Mouse (Mus musculus): Measurements from ENCODE around the gene Nrsn2.

GRCm38 (mm10) chr2:152384191-152384590 is 7.8 kb upstream of the Nrsn2 start:
- TF ChIP-seq CTCF (IDR thresholded peaks at IDR 0.05; ENCODE audit: insufficient read depth, low read depth, low read length), result no peak
- TF ChIP-seq POLR2A (IDR thresholded peaks at IDR 0.05; ENCODE audit: insufficient read depth, low read depth, low read length), result no peak

All from olfactory bulb, adult 2 months (tissue).